Mouse (Mus musculus): ENCODE results near the gene Olfr1491. TPM values are rescaled to one million over a fixed set of nuclear protein-coding genes. Genes with fewer than 3 reads are reported as not detected.

The Olfr1491 gene
- not detected for polyA plus RNA-seq (2017; shearing (Covaris generic))

GRCm38 (mm10) chr19:13696968-13697367, at the start of gene Olfr1491:
Gene Olfr1491, plus strand, starts transcription at chr19:13697268.
- ATAC-seq = no peak

DNA sequence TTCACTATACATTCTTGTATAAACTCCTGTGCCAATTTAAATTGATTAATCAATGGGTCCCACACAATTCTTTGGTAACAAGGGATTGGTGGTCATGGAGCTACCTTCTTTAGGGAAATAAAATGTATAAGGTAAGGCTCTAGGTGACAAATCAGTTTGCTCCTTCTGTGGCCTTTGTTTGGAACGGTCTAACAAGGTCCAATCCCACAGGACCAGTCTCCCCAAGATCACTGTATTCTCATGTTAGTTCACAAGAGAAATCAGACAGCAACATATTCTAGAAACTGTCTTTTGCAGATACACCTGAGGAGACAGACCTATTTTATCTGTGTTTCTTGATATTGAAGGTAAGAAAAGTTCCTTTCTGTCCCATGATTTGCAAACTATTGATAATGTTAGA, 46.3 kb upstream of the Olfr1491 start, which contains the start of gene Olfr1490:
Gene Olfr1490 (plus strand): TSS at position 301 of the 400 bp plus-strand sequence.
- no peak for ATAC-seq

DNA sequence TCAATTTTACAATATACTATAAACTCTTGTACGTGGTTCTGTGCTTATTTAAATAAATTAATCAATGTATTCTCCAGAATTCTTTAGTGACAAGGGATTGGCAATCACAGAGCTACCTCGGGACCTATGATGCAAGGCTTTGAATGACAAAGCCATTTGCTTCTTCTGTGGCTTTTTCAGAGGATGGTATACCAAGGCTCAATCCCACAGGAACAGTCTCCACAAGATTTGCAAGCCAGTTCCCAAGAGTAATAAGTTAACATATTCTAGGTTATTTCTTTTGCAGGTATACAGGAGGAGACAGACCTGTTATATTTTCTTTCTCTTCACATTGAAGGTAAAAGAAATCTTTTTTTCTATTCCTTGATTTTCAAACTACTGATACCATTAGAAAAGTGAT, 25.9 kb downstream of the Olfr1491 start, which contains the start of gene Olfr1493-ps1:
Gene Olfr1493-ps1 (plus strand): TSS at position 301 of the 400 bp plus-strand sequence.
- no peak for ATAC-seq

- ATAC-seq = no peak
Measured at GRCm38 (mm10) chr19:13739428-13739827, 42.4 kb downstream of the Olfr1491 start, which contains the start of gene Olfr1494. Gene Olfr1494, plus strand, starts transcription at chr19:13739728.

- ATAC-seq = no peak
Measured at GRCm38 (mm10) chr19:13749366-13749765, 52.3 kb downstream of the Olfr1491 start.

Other genes starting within 250 kb of the Olfr1491 start
- gene Olfr1472, start 241.2 kb upstream of the Olfr1491 start, polyA plus RNA-seq (2017; shearing (Covaris generic)) = not detected
- not detected for gene Olfr1474, start 227.7 kb upstream of the Olfr1491 start, polyA plus RNA-seq (2017; shearing (Covaris generic))
- gene Olfr1475, start 217.1 kb upstream of the Olfr1491 start, polyA plus RNA-seq (2017; shearing (Covaris generic)) = not detected
- under 1 TPM in 1 of 3 experiments, not detected in 2; 0.16 TPM for gene Olfr1477, start 196.7 kb upstream of the Olfr1491 start, polyA plus RNA-seq (2017; shearing (Covaris generic))
- gene Olfr1480, start 169.4 kb upstream of the Olfr1491 start, polyA plus RNA-seq (2017; shearing (Covaris generic)) = not detected
- gene Olfr1484, start 113.8 kb upstream of the Olfr1491 start, polyA plus RNA-seq (2017; shearing (Covaris generic)) = not detected
- gene Olfr1487, start 79.9 kb upstream of the Olfr1491 start, polyA plus RNA-seq (2017; shearing (Covaris generic)) = not detected
- gene Olfr1489, start 65.6 kb upstream of the Olfr1491 start, polyA plus RNA-seq (2017; shearing (Covaris generic)) = not detected
- gene Olfr1490, start 46.2 kb upstream of the Olfr1491 start, polyA plus RNA-seq (2017; shearing (Covaris generic)) = not detected
- gene Olfr1493-ps1, start 26.0 kb downstream of the Olfr1491 start, polyA plus RNA-seq (2017; shearing (Covaris generic)) = not detected
- gene Olfr1494, start 42.5 kb downstream of the Olfr1491 start, polyA plus RNA-seq (2017; shearing (Covaris generic)) = not detected
- gene Olfr1495, start 67.3 kb downstream of the Olfr1491 start, polyA plus RNA-seq (2017; shearing (Covaris generic)) = under 1 TPM in 1 of 3 experiments, not detected in 2; 0.57 TPM
- not detected for gene Olfr1496, start 80.6 kb downstream of the Olfr1491 start, polyA plus RNA-seq (2017; shearing (Covaris generic))
- gene Olfr1497, start 100.9 kb downstream of the Olfr1491 start, polyA plus RNA-seq (2017; shearing (Covaris generic)) = not detected
- not detected for gene Olfr1499, start 122.2 kb downstream of the Olfr1491 start, polyA plus RNA-seq (2017; shearing (Covaris generic))
- gene Olfr1500, start 133.2 kb downstream of the Olfr1491 start, polyA plus RNA-seq (2017; shearing (Covaris generic)) = under 1 TPM in 2 of 3 experiments, not detected in 1; 0.35 to 0.55 TPM
- gene Olfr1501, start 153.4 kb downstream of the Olfr1491 start, polyA plus RNA-seq (2017; shearing (Covaris generic)) = not detected
- gene Olfr1502, start 164.5 kb downstream of the Olfr1491 start, polyA plus RNA-seq (2017; shearing (Covaris generic)) = not detected
- not detected for gene Olfr1504, start 200.7 kb downstream of the Olfr1491 start, polyA plus RNA-seq (2017; shearing (Covaris generic))
- not detected for gene Olfr1505, start 216.3 kb downstream of the Olfr1491 start, polyA plus RNA-seq (2017; shearing (Covaris generic))